Mouse (Mus musculus): Measurements from ENCODE around the gene Srpr. TPM values are rescaled to one million over a fixed set of nuclear protein-coding genes. Genes with fewer than 3 reads are reported as not detected.

Srpr gene
- polyA plus RNA-seq (2015; fragmentation: Nextera tagmentation; extraction: Ambion mirVana): 67.9 and 70.4 TPM in 2 replicates

GRCm38 (mm10) chr9:35199772-35200471 is at the start of gene Srpr, which contains the start of gene Tirap:
Gene Srpr (plus strand): TSS chr9:35200175.
Gene Tirap (minus strand): TSS chr9:35200291.
- H3K9ac ChIP-seq: peak within 1 kb of the TSS; percentile 81
- peaks cover 22% of the 10 kb centered on the region for H3K4me1 ChIP-seq (replicated peaks)
- peak within 1 kb of the TSS; percentile 73 for H3K4me2 ChIP-seq
- no peaks in the 10 kb centered on the region for H3K27me3 ChIP-seq
- peak; percentile 89 for ATAC-seq (ENCODE audit: low FRiP score)
- peak within 1 kb of the TSS; percentile 57 for H3K4me3 ChIP-seq
- no peaks in the 10 kb centered on the region for H3K9me3 ChIP-seq
- peak within 1 kb of the TSS; percentile 30; the same call in 1 of the 2 replicates for H3K27ac ChIP-seq
- H3K36me3 ChIP-seq: peaks cover 8% of the 10 kb centered on the region
- WGBS: under 1% methylated on average over 34 of the region's 44 CpGs

DNA sequence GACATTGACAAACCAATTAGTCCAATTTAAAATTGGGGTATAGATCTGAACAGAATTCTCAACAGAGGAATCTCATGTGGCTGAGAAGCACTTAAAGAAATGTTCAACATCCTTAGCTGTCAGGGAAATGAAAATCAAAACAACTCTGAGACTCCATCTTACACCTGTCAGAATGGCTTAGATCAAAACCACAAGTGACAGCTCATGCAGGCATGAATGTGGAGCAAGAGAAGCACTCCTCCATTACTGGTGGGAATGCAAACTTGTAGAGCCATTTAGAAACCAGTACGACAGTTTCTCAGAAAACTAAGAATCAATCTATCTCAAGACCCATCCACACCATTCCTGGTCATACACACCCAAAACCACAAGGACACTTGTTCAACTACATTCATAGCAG is 47.1 kb upstream of the Srpr start:
- no peak overlapping the region for H3K4me2 ChIP-seq
- WGBS: 93% methylated on average over 1 of the region's 1 CpGs
- no peak overlapping the region for H3K9ac ChIP-seq
- no peaks in the 10 kb centered on the region for H3K27me3 ChIP-seq
- no peaks in the 10 kb centered on the region for H3K9me3 ChIP-seq
- H3K27ac ChIP-seq: no peak overlapping the region
- H3K4me1 ChIP-seq (replicated peaks): no peaks in the 10 kb centered on the region
- H3K36me3 ChIP-seq: no peaks in the 10 kb centered on the region
- H3K4me3 ChIP-seq: no peak overlapping the region
- no peak for ATAC-seq (ENCODE audit: low FRiP score)

GRCm38 (mm10) chr9:35156002-35156710 is 43.8 kb upstream of the Srpr start:
- no peaks in the 10 kb centered on the region for H3K9me3 ChIP-seq
- ATAC-seq (ENCODE audit: low FRiP score): no peak
- H3K4me1 ChIP-seq (replicated peaks): no peaks in the 10 kb centered on the region
- no peak overlapping the region for H3K4me2 ChIP-seq
- WGBS: 97% methylated on average over 5 of the region's 5 CpGs
- H3K9ac ChIP-seq: no peak overlapping the region
- no peak overlapping the region for H3K4me3 ChIP-seq
- H3K27ac ChIP-seq: no peak overlapping the region
- H3K36me3 ChIP-seq: no peaks in the 10 kb centered on the region
- H3K27me3 ChIP-seq: no peaks in the 10 kb centered on the region

DNA sequence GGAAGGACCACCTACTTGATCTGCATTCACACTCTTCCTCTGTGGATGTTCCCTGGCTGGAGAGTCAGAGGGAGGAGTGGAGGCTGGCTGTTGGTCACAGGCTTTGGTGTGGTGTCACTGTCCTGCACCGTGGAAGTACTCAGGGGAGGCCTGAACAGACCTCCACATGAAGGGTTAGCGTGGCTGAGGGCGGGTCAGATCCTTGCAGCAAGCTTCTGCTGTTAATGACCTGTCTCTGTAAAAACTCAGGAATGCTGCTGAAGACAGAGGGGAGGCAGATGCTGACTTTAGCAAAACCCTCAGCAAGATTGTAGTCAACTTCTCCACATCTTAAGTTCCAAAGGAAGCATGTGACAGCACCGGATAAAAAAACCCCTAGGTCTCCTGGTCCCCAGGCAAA is 43.1 kb upstream of the Srpr start:
- H3K4me3 ChIP-seq: no peak overlapping the region
- no peaks in the 10 kb centered on the region for H3K27me3 ChIP-seq
- no peak overlapping the region for H3K9ac ChIP-seq
- no peaks in the 10 kb centered on the region for H3K4me1 ChIP-seq (replicated peaks)
- no peak overlapping the region for H3K4me2 ChIP-seq
- no peaks in the 10 kb centered on the region for H3K36me3 ChIP-seq
- 90% methylated on average over 4 of the region's 4 CpGs for WGBS
- no peaks in the 10 kb centered on the region for H3K9me3 ChIP-seq
- no peak overlapping the region for H3K27ac ChIP-seq
- ATAC-seq (ENCODE audit: low FRiP score): no peak

DNA sequence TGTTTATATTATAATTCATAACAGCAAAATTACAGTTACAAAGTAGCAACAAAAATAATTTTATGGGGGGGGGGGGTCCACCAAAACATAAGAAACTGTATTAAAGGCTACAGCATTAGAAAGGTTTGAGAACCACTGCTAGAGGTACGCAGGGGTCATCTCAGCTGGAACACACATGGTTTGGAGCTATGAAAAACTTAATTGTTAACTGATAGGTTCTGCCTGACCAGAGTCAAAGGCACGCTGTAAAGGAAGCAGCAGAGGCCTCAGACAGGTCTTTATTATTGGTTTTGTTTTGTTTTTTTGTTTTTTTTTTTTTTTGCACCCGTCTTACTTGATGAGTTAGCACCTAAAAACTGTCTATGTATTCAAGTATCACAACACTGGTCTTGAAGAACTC is 41.5 kb upstream of the Srpr start:
- Histone ChIP-seq H3K36me3 (peaks cover 5% of the 10 kb centered on the region; the same call in 1 of the 2 replicates), H3K27ac (no peak overlapping the region), H3K27me3 (no peaks in the 10 kb centered on the region), H3K9ac (no peak overlapping the region), H3K4me1 (replicated peaks) (no peaks in the 10 kb centered on the region), H3K4me2 (no peak overlapping the region), H3K4me3 (no peak overlapping the region), H3K9me3 (no peaks in the 10 kb centered on the region)
- ATAC-seq (ENCODE audit: low FRiP score): no peak
- 82% methylated on average over 3 of the region's 3 CpGs for WGBS

DNA sequence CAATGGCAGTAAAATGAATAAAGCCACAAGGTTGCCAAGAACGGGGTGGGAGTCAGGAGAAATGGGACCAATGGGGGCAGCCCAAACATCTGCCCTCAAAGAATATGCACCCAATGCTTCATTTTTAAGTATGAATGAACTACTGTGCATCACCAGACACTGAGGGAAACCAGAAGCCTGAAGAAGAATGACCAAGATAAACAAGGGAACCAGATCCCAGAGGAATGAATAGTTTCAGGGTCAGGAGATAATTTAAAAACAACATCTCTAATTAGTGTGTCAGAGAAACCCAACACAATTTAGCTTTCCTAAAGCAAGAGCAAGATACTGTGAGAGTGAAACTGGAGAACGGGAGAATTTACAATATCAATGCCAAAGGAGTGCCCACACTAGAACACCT is 39.3 kb upstream of the Srpr start:
- WGBS: 84% methylated on average over 2 of the region's 2 CpGs
- no peak overlapping the region for H3K27ac ChIP-seq
- no peak overlapping the region for H3K4me2 ChIP-seq
- no peak for ATAC-seq (ENCODE audit: low FRiP score)
- H3K36me3 ChIP-seq: peaks cover 7% of the 10 kb centered on the region; the same call in 1 of the 2 replicates
- H3K9me3 ChIP-seq: no peaks in the 10 kb centered on the region
- no peak overlapping the region for H3K9ac ChIP-seq
- no peak overlapping the region for H3K4me3 ChIP-seq
- no peaks in the 10 kb centered on the region for H3K27me3 ChIP-seq
- no peaks in the 10 kb centered on the region for H3K4me1 ChIP-seq (replicated peaks)

- no peaks in the 10 kb centered on the region for H3K9me3 ChIP-seq
- H3K4me2 ChIP-seq: no peak overlapping the region
- H3K36me3 ChIP-seq: peaks cover 7% of the 10 kb centered on the region; the same call in 1 of the 2 replicates
- no peak overlapping the region for H3K27ac ChIP-seq
- no peaks in the 10 kb centered on the region for H3K27me3 ChIP-seq
- 89% methylated on average over 7 of the region's 7 CpGs for WGBS
- H3K4me3 ChIP-seq: no peak overlapping the region
- no peak overlapping the region for H3K9ac ChIP-seq
- peaks cover 4% of the 10 kb centered on the region for H3K4me1 ChIP-seq (replicated peaks)
- no peak for ATAC-seq (ENCODE audit: low FRiP score)
Observed at GRCm38 (mm10) chr9:35161721-35162120, 38.3 kb upstream of the Srpr start.

DNA sequence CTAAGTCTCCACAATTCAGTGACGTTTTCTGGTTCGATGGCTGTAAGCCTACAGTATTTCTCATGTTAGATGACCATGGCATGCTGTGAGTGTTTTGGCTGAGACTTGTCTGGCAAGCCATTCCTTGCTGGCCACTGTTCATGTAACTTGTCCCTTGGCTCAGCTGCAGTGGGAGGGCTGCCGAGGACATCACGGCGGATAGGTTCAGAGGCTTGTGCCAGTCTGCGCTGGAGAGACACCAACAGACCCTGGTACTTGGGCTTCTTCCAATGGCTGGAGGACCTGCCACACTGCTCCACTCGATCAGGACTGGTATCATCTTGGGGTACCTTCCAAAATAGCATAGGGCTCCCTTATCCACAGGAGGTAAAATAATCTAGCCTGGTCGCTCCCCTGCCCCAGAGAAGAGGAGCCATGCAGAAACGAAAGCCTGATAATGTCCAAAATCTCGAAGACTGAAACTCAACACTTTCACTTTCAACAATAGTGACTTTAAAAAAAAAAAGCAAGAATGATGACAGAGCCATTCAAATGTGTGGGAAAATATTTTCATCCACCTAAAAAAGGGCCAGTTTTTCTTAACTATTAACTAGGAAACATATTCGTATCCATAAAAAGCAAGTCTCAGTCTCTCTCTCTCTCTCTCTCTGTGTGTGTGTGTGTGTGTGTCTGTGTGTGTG is 36.8 kb upstream of the Srpr start:
- no peak overlapping the region for H3K4me2 ChIP-seq
- H3K9ac ChIP-seq: no peak overlapping the region
- H3K27me3 ChIP-seq: no peaks in the 10 kb centered on the region
- H3K9me3 ChIP-seq: no peaks in the 10 kb centered on the region
- H3K4me3 ChIP-seq: no peak overlapping the region
- WGBS: 93% methylated on average over 11 of the region's 11 CpGs
- H3K36me3 ChIP-seq: peaks cover 7% of the 10 kb centered on the region; the same call in 1 of the 2 replicates
- H3K27ac ChIP-seq: no peak overlapping the region
- no peak for ATAC-seq (ENCODE audit: low FRiP score)
- H3K4me1 ChIP-seq (replicated peaks): peaks cover 9% of the 10 kb centered on the region

- no peak overlapping the region for H3K9ac ChIP-seq
- no peaks in the 10 kb centered on the region for H3K9me3 ChIP-seq
- no peaks in the 10 kb centered on the region for H3K27me3 ChIP-seq
- no peak for ATAC-seq (ENCODE audit: low FRiP score)
- no peak overlapping the region for H3K4me3 ChIP-seq
- no peak overlapping the region for H3K4me2 ChIP-seq
- H3K4me1 ChIP-seq (replicated peaks): peaks cover 9% of the 10 kb centered on the region
- no peak overlapping the region for H3K27ac ChIP-seq
- H3K36me3 ChIP-seq: peaks cover 10% of the 10 kb centered on the region
- WGBS: 93% methylated on average over 5 of the region's 5 CpGs
Observed at GRCm38 (mm10) chr9:35164142-35164874, 35.7 kb upstream of the Srpr start.

- H3K27ac ChIP-seq: no peak overlapping the region
- WGBS: 21% methylated on average over 3 of the region's 3 CpGs
- peak; percentile 67 for ATAC-seq (ENCODE audit: low FRiP score)
Observed at GRCm38 (mm10) chr9:35166144-35166797, 33.7 kb upstream of the Srpr start.

DNA sequence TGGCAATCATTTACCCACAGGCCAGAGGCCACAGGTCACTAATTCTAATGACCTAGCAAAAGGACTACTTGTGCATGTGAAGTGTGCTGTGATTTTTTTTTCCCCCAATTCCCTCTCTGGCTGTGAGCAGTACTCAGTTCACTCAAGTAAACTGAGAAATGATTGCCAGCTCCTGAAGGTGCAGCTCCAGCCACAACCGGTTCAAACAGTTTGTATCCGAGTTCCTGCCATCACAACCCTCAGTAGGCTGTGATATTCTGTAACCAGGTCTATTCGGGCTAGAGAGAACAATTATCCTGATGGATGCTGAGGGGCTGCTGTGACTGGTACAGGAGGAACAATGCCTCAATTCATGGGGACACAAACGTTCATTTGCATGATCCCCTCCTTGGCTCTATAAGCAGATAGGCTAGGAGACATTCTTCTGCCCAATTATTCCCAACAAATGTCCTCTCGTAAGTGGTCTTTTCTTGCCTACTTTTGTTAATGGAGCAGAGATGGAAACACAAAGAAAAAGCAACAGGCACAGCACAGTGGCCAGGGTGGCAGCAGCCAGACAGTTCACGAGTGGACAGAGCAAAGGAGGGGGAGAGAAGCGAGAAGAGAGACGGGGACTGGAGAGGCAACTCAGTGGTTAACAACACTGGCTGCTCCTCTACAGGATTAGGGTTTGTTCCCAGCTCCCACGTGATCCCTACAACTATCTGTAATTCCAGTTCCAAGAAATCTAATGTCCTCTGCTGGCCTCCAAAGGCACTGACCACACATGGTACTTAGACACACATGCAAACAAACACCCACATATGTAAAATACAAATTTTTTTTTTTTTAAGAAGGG is 33.0 kb upstream of the Srpr start:
- Histone ChIP-seq H3K27me3 (no peaks in the 10 kb centered on the region), H3K4me1 (replicated peaks) (peaks cover 9% of the 10 kb centered on the region), H3K4me2 (no peak overlapping the region), H3K36me3 (peaks cover 23% of the 10 kb centered on the region), H3K4me3 (no peak overlapping the region), H3K9ac (peak overlapping the region; percentile 49; the same call in 1 of the 2 replicates), H3K27ac (no peak overlapping the region), H3K9me3 (no peaks in the 10 kb centered on the region)
- 18% methylated on average over 9 of the region's 9 CpGs for WGBS
- peak; percentile 57 for ATAC-seq (ENCODE audit: low FRiP score)

More at GRCm38 (mm10) chr9:35166144-35166797, 33.7 kb upstream of the Srpr start:
- Histone ChIP-seq H3K27me3 (no peaks in the 10 kb centered on the region), H3K9me3 (no peaks in the 10 kb centered on the region), H3K4me2 (no peak overlapping the region), H3K36me3 (peaks cover 23% of the 10 kb centered on the region), H3K4me1 (replicated peaks) (peaks cover 9% of the 10 kb centered on the region), H3K4me3 (no peak overlapping the region), H3K9ac (peak overlapping the region; percentile 49; the same call in 1 of the 2 replicates)

Measured in hindbrain, embryonic 13.5 days (tissue).